Mouse (Mus musculus) c-Kit-positive CD71-positive TER-119-negative erythroid progenitor cells, embryonic 14.5 days (primary cell): Measurements from ENCODE around the gene Gal3st1.
"Not testable (repeated sequence)": the region's sequence is repeated elsewhere in the genome, so short reads cannot be mapped to it uniquely, and the experiment has no call there.

Source experiments
- DNase-seq: peaks from one replicate; pipeline ENCODE4 v3.0.0-alpha.2; 2013; ENCODE audit warnings: low read depth

The Gal3st1 gene

DNA sequence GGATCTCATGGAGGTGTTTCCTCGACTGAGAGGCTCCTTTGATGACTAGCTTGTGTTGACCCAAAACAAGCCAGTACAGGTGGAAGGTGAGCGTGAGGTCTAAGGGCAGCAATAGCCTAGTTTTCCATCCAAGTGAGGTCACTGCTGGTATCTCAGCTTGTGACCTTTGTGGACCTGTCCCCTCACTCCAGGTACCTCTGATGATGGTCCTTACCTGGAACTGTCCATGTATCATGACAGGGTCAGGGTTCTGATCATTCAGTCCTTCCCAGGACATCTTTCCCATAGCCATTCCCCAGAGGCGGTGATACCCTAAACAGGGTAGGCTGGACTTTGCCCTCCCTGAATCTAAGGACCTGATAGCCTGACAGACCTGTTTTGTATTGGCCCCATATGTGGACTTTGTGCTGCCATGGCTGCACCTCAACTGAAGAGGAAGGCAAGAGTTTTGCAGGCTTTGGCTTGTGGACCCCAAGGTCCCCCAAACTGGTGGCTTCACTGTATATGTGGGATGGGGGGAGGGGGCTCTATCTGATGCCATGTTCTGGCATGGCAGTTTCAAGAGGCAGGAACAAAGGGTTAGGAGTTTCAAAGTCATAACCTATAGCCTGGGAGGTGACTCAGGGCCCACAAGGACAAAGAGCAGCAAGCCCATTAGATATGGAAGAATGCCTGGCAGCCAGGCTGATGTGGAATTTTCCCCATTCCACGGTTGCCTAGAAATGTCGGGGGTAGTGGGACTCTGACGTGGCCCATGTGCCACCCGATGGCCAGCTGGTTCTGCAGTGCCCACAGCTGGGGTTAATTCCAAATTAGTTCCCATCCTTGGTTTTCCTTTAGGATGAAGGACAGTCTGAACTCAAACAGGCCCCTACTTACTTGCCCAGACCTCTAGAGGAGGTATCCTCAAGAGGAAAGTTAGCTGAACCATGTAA is 894 bp upstream of the Gal3st1 start:
- no peak for DNase-seq

DNA sequence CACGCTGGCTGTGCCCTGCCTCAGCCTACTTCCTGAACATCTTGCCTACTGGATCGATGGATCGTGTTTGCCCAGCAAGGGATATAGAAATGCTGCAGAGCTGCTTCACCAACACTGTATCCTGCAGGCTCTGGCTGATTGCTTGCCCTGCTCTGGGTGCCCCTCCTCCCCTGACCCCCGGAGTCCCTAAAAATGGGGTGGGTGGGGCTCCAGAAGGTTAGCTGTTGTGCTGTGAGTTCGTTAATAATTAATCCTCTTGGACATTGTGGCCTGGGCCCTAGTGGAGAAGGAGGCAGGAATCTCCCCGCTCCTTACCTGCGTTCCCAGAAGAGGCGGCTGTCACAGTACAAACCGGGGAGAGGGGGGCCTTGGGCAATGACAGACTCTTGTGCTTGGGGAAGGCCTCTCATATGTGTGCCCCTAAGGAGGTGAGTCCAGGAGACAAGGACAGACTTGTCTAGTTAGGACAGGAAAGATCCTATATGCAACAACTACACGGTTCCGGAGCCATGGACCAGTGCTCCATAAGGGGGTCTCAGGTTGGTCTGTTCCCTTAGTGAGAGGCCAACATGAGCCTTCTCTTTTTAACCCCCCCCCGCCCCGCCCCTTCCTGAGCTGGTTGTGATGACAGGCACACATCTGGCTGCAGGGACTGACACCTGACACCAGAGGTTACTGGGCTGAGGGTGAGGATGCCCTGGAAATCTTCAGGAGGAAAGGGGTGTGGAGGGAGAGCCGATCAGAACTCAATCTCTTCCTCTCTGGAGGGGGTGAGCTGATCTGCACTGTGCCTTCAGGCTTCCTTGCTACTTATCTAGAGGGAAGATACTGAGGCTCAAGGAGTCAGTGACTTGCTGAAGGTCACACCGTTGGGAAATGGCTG is 668 bp downstream of the Gal3st1 start:
- DNase-seq, result no peak

DNA sequence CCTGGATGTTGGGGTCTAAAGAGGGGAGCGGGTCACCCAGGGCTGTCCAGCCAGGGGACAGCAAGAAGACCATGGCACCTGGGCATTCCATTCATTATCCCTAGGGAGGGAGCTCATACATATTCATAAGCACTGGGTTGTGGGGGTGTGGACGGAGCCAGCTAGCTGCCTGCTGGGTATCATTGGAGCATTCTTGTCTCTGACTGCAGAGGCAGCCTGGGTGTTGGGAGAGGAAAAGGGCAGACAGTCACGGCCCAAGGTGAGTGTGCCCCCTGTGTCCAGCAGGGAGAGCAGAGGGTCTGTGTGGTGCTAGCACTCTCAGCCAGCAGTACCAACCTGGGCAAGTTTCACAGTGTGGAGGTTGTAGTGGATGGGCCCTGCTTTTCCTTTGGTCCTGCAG is 6.3 kb downstream of the Gal3st1 start:
- no peak for DNase-seq

DNA sequence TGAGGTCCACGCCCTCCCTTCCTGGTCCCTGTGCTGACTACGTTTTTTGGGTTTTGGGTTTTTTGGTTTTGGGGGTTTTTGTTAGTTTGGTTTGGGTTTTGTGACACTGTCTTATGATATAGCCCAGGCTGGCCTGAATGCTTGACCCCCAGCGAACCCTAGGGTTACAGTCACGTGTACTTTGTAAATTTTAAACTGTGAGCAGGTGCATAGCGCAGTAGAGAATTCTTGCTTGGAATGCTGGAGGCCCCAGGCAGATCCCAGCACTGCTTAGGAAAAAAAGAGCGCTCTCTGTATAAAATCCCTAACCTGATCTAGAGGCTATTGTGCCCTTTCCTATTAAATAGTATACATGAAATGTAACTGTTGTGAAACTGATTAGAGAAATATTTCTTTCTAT is 9.7 kb downstream of the Gal3st1 start:
- DNase-seq, result no peak

DNA sequence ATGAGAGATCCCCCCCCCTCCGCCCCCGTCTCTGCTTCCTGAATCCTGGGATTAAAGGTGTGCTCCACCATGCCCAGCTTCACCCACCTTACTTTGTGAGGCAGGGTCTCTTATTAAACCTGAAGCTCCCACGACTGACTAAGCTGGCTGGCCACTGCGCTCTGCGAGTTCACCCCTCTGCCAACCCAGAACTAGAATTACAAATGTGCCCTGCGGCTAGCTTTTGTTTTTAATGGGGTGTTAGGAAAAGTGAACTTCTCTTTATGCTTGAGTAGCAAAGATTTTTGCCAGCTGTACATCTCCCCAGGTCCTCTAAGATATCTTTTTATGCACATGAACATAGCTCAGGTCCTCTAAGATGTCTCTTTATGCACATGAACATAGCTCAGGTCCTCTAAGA is 10.5 kb downstream of the Gal3st1 start:
- DNase-seq, result no peak

DNA sequence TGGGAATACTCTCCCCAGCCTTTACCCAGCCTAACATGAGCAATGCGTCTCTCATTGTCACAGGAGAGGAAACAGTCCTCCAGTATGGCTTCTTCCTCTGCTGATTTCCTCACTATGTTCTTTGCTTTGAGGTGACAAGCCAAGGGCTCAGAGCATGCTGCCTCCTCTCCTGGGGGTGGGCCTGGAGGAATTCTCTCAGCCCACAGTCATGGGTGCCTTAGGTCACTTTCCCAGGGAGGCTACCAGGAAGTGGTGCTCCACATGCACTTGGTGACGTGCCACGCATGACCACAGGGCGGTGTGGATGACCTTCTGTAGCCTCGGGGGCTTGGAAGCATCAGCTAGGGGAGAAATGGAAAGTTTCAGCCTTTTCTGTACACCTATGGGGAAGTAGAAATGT is 12.1 kb downstream of the Gal3st1 start:
- no peak for DNase-seq

DNA sequence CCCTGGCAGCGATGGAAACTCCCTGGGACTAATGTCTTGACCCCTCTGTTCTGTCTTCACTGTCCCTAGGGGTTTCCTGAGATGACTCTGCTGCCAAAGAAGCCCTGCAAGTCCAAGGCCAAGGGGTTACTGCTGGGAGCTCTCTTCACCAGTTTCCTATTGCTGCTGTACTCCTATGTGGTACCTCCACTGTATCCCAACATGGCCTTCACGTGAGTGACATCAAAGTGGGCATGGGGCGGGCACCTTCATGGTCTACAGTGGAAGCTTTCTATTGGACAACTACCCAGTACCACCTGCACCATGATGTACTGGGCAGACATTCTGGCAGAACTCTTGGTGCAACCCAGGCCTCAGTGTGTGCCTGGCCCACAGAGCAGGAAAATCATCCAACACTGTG is 13.4 kb downstream of the Gal3st1 start:
- DNase-seq, result no peak

DNA sequence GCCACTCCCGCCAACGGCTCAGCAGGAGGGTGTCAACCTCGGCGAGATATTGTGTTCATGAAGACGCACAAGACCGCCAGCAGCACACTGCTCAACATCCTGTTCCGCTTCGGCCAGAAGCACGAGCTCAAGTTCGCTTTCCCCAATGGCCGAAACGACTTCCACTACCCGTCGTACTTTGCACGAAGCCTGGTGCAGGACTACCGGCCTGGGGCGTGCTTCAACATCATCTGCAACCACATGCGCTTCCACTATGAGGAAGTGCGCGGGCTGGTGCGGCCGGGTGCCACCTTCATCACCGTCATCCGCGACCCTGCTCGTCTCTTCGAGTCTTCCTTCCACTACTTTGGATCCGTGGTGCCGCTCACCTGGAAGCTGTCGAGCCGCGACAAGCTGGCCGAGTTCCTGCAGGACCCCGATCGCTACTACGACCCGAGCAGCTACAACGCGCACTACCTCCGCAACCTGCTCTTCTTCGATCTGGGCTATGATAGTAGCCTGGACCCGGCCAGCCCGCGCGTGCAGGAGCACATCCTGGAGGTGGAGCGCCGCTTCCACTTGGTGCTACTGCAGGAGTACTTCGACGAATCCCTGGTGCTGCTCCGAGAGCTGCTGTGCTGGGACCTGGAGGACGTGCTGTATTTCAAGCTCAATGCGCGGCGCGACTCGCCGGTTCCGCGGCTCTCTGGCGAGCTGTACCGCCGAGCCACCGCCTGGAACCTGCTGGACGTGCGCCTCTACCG is 14.7 kb downstream of the Gal3st1 start:
- no peak for DNase-seq

DNA sequence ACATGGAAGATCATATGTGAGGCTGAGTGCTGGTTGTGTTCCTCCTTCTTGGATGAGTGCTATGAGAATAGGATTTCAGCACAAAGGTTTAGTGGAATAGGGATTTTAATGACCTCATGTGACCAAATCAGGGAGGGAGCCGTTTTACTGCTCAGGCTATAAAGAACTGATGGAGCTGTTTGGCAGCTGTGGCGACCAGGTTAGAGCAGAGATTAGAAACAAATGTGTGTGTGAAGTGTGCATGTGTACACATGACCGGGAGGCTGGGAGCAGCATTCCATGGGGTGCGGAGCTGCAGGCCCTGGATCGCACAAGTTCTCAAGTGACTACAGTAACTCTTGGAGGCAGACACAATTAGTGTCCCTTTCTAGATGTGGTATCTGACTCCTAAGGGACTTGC is 16.1 kb downstream of the Gal3st1 start:
- no peak for DNase-seq

DNA sequence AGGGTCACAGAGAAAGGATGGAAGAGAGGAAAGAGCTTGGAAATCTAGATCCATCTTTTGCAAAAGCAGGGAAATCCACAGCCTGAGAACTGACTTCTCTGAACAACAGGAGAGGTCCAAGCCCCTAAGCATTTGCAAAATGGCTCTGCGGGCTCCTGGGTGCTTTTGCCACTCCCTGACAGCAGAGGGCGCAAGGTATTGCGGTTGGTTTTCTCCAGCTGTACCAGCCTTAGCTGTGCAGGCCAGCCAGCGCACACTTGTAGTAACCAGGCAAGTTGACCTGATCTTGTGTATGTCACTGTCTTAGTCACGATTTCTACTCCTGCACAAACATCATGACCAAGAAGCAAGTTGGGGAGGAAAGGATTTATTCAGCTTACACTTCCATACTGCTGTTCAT is 18.2 kb downstream of the Gal3st1 start:
- DNase-seq, result peak; percentile 35

DNA sequence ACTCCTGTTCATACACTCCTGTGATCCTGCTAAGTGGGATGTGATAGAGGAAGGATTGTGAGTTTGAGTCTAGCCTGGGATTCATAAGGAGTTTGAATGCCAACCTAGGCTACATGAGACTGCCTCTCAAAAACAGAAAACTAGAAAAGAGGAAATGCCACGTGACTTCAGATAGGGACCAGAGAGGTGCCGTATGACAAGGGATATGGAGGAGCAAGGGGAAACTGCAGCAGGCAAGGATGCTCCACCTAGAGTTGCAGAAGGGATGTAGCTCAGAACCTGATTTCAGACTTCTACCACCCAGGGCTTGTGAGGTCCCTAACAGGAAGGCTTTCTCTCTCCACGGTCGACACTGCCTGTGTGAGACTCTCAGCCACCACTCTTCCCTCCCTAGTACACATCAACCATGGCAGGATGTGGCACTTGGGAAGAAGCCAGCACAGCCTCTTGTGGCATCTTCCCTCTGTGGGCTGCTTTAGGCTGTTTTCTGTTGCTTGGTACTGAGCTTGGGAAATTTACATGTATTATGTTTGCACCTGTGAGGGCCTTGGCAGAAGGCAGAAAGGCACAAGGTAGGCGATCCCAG is 21.9 kb downstream of the Gal3st1 start:
- no peak for DNase-seq

DNA sequence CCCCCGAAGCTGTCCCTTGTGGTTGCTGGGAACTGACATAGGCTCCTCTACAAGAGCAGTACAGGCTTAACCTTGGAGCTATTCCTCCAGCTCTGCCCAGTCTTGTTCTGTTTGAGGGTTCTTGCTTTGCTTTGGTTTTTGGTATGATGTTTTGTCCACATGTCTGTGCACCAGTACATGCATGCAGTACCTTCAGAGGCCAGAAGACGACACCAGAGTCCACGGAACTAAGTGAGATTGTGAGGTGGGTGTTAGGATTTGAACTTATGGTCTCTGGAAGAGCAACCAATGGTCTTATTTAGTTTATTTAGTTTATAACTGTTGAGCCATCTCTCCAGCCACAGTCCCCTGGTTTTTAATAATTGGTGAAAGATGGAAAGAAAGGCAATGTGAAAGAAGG is 23.0 kb downstream of the Gal3st1 start:
- no peak for DNase-seq

DNA sequence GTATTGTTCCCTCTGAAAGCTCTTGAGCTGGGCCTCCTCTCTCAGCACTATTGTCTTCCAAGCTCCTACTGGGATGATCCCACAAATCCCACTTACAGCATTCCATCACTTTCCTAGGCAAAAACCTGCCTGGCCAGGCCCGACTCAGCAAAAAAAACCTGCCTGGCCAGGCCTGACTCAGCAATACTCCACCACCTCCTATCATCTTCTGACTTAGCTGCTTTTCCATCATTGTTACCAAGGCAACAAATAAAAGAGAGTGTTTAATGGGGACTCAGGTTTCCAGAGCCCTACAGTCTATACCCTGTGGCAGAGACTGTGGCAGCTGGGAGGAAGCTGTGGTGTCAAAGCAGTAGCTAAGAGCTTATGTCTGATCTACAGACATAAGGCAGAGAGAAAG is 29.2 kb downstream of the Gal3st1 start:
- no peak for DNase-seq

DNA sequence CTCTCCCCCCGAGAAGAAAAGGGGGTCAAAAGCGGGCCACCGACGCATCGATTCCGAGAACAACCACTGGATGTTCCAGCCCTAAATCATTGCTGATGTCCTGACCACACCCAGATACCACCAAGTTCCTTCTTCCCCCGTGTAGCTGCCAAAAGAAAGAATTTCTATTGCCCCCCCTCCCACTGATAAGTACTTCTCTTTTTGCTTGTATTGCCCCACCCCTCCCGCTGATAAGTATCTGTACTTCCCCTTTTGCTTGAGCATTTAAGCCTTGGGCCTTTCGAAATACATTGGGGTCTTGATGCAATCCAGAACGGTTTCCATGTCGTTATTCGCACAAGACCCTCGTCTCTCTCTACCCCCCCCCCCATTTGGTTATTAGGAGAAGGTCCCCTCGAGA is 32.4 kb downstream of the Gal3st1 start:
- DNase-seq, result not testable (repeated sequence)

DNA sequence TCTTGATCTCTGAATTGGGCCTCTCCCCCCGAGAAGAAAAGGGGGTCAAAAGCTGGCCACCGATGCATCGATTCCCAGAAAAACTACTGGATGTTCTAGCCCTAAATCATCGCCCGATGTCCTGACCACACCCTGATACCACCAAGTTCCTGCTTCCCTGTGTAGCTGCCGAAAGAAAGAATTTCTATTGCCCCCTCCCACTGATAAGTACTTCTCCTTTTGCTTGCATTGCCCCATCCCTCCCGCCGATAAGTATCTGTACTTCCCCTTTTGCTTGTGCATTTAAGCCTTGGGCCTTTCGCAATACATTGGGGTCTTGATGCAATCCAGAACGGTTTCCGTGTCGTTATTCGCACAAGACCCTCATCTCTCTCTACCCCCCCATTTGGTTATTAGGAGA is 38.7 kb downstream of the Gal3st1 start:
- DNase-seq, result not testable (repeated sequence)

DNA sequence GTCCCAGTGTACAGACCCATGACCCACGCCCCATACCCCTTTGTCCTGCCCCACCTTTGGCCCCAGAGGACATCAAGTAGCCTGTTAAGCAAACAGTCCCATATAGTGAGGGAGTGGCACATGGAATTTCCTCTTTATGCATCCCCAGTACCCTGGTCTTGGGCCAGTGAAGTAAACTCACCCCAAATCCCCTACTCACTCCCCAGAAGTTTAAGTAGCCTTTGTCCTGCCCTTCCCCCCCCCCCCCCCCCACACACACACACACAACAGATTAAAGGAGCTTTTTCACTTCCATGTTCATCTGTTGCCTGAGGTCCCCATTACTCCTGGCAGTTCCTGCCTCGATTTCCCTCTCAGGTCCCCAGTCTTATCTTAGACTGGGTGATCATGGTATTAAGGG is 39.9 kb downstream of the Gal3st1 start:
- no peak for DNase-seq

DNA sequence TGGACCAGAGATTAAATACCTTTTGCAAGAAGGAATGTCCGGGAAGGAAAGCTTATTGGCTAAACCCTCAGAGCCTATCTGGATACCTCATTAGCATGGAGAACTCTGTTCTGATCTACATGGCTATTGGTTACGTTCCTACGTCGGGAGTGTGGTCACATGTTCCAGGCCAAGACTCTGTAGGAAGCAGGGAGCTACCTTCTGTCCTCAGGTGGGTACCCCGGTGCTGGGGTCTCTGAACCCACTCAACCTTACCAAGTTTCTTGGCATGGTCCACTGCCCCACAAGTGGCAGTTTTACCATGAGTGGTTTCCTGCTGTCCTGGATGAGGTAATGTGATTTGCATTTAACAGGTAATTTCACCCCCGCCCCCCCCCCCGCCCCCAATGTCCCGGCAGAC is 43.6 kb downstream of the Gal3st1 start:
- no peak for DNase-seq

DNA sequence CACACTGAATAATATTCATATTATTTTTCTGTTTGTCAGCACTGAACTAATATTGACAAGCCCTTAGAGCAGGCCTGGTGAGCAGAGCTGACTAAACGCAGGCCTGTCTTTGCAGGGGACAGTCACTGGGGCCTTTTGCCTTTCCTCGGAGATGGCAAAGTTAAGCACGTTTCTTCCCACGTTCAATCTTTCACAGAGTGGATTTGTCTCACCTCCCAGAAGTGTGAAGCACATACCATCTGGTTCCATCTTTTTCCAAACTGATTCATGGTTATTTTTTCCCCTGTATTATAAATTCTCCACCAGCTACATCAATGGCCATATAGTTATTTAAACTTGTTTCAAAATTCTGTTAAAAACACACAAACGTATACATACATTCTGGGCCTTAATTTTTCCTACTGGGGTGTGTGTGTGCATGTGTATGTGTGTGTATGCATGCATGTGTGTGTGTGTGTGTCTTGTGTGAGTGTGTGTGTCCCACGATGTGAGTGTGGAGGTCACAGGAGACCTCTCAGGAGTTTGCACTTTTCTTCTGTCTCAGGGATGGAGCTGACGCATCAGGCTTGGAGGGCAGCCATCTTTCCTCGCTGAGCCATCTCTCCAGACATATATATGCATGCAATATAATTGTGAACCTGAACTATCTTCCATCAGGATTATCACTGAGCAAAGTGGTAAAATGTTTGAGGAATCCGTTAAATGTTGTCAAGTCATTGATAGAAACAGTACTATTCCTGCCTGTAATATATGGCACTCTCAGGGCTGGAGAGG is 44.3 kb downstream of the Gal3st1 start:
- DNase-seq, result no peak

DNA sequence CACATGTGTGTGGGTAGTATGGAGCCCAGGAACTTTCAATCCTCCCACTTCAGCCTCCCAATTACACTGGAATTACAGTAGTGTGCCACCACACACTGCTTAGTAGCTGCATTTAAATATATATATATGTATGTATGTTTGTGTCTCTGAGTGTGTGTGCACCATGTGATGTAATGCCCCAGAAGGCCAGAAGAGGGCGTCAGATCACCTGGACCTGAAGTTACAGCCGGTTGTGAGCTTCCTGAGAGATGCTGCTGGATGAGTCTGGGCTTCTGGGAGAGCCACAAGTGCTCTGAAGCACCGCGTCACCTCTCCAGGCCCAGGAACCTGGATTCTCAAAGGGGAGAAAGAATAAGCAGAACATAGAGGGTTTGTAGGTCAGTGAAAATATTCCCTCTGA is 45.9 kb downstream of the Gal3st1 start:
- DNase-seq, result no peak

DNA sequence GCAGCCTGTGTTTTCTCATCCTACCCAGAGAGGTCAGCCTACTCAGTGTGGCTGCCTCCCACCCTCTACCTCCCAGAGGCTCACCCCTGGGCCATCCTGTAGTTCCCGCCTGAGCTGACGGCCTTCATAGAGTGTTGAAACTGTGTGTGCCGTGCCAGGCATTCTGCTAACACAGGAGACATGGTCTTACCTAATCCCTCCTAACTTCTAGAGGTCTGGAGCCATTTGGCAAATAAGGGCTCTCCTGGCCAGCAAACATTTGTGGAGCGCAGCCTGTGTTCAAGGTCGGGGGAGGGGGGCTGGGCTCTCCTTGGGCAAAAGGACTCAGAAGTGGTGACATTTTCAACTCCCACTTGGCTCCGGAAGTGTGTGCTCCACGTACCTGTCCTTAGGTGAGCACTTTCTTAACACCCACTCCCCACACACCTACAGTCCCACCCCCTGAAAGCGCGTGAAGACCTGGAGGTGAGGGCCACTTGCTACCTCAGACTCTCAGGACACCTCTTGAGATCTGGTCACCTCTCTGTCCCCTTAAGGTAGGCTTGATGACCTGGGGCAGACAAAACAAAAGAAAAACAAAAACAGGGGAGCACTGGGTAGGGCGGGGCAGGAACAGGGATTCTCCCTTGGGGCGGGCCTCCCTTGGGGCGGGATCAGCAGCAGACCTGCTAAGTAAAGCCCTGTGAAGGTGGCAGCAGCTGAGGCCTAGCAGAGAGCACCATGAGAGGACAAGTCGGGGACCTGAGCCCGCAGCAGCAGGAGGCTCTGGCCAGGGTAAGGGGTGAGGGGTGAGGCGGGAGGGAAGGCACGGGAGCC is 47.9 kb downstream of the Gal3st1 start, which contains the start of gene Sec14l4:
Gene Sec14l4 (plus strand): TSS at position 337 of the 816 bp plus-strand sequence.
- no peak for DNase-seq
